Mouse (Mus musculus): Measurements from ENCODE around the gene Noct. TPM values are rescaled to one million over a fixed set of nuclear protein-coding genes. Genes with fewer than 3 reads are reported as not detected.

Gene Noct
- total and polyA plus RNA-seq, 2 experiments from 2014 or later = 11.9 to 35.6 TPM

DNA sequence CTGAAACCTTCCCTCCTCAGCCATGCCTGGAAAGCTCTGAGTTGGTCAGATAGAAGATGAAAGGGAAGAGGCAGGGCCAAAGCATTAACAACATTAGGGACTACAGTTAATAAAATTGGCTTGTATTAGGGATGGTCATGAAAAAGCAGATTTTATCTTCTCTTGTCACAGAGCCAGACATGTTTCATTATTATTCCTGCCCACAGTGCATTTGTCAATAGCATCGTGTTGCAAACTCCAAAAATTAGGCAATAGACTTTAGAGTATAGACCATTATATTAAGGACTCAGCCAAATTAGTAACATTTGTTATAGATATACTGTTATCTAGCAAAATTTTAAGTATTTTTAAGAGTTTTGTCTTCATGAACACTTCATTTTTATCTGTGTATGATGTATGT, 72.5 kb downstream of the Noct start:
- H3K4me1 ChIP-seq (ENCODE audit: control insufficient read depth, insufficient read depth) = no peaks in the 10 kb centered on the region
- no peak overlapping the region for H3K9ac ChIP-seq (replicated peaks; ENCODE audit: low read depth, low read length)
- DNase-seq (ENCODE audit: low spot score) (no peak), ATAC-seq (ENCODE audit: insufficient read depth, low read depth) (no peak)
- no peak overlapping the region for H3K27ac ChIP-seq (ENCODE audit: low read depth)
- H3K27me3 ChIP-seq (ENCODE audit: control insufficient read depth, insufficient read depth, low read length) = no peaks in the 10 kb centered on the region
- H3K4me3 ChIP-seq (ENCODE audit: low read depth, low read length) = no peak overlapping the region
- H3K4me2 ChIP-seq (ENCODE audit: low read depth, low read length) = no peak overlapping the region
- no peaks in the 10 kb centered on the region; the same call in 1 of the 2 replicates for H3K36me3 ChIP-seq (replicated peaks; ENCODE audit: control insufficient read depth, insufficient read depth, low read length)
- 74% methylated on average over 1 of the region's 1 CpGs for WGBS
- TF ChIP-seq CTCF (IDR thresholded peaks at IDR 0.05; ENCODE audit: low read depth) (no peak), EP300 (IDR thresholded peaks at IDR 0.05; ENCODE audit: low read depth) (no peak)
- no peaks in the 10 kb centered on the region for H3K9me3 ChIP-seq (replicated peaks; ENCODE audit: control insufficient read depth, low read length)

Small RNA genes lying within 50 kb of the gene (microRNA-seq; reads per million reads assigned to microRNA genes)
- gene Gm24282 = not detected

Other genes starting within 250 kb of the Noct start
- 84.0 and 104 TPM in 2 replicates for gene Elf2, start 116.2 kb downstream of the Noct start, total RNA-seq (2014; rRNA removed; ENCODE audit: low replicate concordance)
- gene Elf2, start 116.2 kb downstream of the Noct start, polyA plus RNA-seq (2015; fragmentation: Nextera tagmentation; extraction: Ambion mirVana) = 40.7 and 46.5 TPM in 2 replicates
- 3.4 and 3.7 TPM in 2 replicates for gene Mgarp, start 172.3 kb downstream of the Noct start, total RNA-seq (2014; rRNA removed; ENCODE audit: low replicate concordance)
- 1.2 and 1.3 TPM in 2 replicates for gene Mgarp, start 172.3 kb downstream of the Noct start, polyA plus RNA-seq (2015; fragmentation: Nextera tagmentation; extraction: Ambion mirVana)
- 358 and 459 TPM in 2 replicates for gene Ndufc1, start 184.5 kb downstream of the Noct start, total RNA-seq (2014; rRNA removed; ENCODE audit: low replicate concordance)
- 3,223 and 3,409 TPM in 2 replicates for gene Ndufc1, start 184.5 kb downstream of the Noct start, polyA plus RNA-seq (2015; fragmentation: Nextera tagmentation; extraction: Ambion mirVana)
- gene Naa15, start 190.7 kb downstream of the Noct start, total RNA-seq (2014; rRNA removed; ENCODE audit: low replicate concordance) = 19.6 and 21.2 TPM in 2 replicates
- 21.1 and 23.6 TPM in 2 replicates for gene Naa15, start 190.7 kb downstream of the Noct start, polyA plus RNA-seq (2015; fragmentation: Nextera tagmentation; extraction: Ambion mirVana)

All from heart, postnatal 0 days (tissue).